Mouse (Mus musculus) liver, adult 2 months (tissue): ENCODE measurements at regions not wholly inside any gene's neighbourhood (a gene's known extent, or its start where the extent isn't known, plus 50 kb on each side); places are given as distances from the start of the nearest gene placed in this dataset.

Source experiments
- CTCF ChIP-seq: fragments of 200-500 bp; IDR thresholded peaks from 2 replicates; pipeline ENCODE4 v1.5.1; 2011; ENCODE audit warnings: low read depth, low read length, control low read depth
- POLR2A ChIP-seq: fragments of 200-500 bp; IDR thresholded peaks from 2 replicates; pipeline ENCODE4 v1.6.1; 2011; ENCODE audit warnings: low read length, control low read depth; ENCODE audit not compliant: insufficient read depth; ENCODE audit errors: extremely low read depth

GRCm38 (mm10) chr10:87676041-87676672 is 154.6 kb downstream of the Pah start:
- no peak for TF ChIP-seq CTCF
- TF ChIP-seq POLR2A, result no peak
